Mouse (Mus musculus): ENCODE data around the gene Myh7b.
"Not testable (repeated sequence)": the region's sequence is repeated elsewhere in the genome, so short reads cannot be mapped to it uniquely, and the experiment has no call there.

DNA sequence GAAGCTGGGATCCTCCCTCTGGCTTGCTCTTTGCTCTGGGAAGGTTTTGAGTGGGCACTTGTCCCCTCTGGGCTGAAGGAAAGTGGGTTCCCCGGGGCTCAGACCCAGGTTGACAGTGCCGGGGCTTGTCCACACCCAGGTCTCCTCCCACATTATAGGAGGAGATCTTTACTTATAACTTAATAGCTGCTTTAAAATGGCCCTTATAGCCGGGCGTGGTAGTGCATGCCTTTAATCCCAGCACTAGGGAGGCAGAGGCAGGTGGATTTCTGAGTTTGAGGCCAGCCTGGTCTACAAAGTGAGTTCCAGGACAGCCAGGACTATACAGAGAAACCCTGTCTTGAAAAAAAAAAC, 5.8 kb upstream of the Myh7b start:
- TF ChIP-seq CTCF (IDR thresholded peaks at IDR 0.05; ENCODE audit: extremely low read depth, insufficient read depth, insufficient read length, insufficient replicate concordance); POLR2A (IDR thresholded peaks at IDR 0.05; ENCODE audit: low read depth, low read length): not testable (repeated sequence)

Measured in spleen, adult 2 months (tissue).